Mouse (Mus musculus): ENCODE data around the gene Ndufv3. TPM values are rescaled to one million over a fixed set of nuclear protein-coding genes. Genes with fewer than 3 reads are reported as not detected.

Gene Ndufv3
- polyA plus RNA-seq, 1 experiment from 2014 or later = 513 TPM

DNA sequence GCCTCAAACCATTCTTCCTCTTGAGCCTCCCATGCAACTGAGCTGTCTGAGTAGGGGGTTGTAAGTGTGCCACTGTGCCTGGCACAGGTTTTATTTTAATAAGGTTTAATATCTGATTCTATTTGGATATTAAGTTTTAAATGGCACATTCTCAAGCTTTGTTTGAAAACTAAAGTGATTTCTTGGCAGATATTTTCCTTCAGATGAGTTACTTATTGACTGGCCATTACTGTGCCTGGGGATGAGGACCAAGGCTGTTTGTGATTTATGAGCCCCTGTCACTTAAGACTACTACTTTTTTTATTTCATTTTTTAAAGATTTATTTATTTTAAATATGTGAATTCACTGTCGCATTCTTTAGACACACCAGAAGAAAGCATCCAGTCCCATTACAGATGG lies 49.8 kb downstream of the Ndufv3 start:
- H3K4me1 ChIP-seq (ENCODE audit: control insufficient read depth, insufficient read depth, low read length) = peaks cover 32% of the 10 kb centered on the region
- H3K9ac ChIP-seq (replicated peaks; ENCODE audit: low read depth, low read length) = no peak overlapping the region
- H3K27ac ChIP-seq (ENCODE audit: low read depth, low read length) = no peak overlapping the region
- no peaks in the 10 kb centered on the region for H3K36me3 ChIP-seq (ENCODE audit: control insufficient read depth, insufficient read depth, low read length)
- WGBS = 100% methylated on average over 1 of the region's 1 CpGs
- no peak for ATAC-seq (ENCODE audit: low read depth)
- H3K4me2 ChIP-seq (ENCODE audit: low read depth, low read length) = no peak overlapping the region
- H3K27me3 ChIP-seq (ENCODE audit: control insufficient read depth, insufficient read depth, low read length) = no peaks in the 10 kb centered on the region
- no peak overlapping the region for H3K4me3 ChIP-seq (ENCODE audit: low read depth, low read length)
- H3K9me3 ChIP-seq (ENCODE audit: control insufficient read depth, low read length) = no peaks in the 10 kb centered on the region

DNA sequence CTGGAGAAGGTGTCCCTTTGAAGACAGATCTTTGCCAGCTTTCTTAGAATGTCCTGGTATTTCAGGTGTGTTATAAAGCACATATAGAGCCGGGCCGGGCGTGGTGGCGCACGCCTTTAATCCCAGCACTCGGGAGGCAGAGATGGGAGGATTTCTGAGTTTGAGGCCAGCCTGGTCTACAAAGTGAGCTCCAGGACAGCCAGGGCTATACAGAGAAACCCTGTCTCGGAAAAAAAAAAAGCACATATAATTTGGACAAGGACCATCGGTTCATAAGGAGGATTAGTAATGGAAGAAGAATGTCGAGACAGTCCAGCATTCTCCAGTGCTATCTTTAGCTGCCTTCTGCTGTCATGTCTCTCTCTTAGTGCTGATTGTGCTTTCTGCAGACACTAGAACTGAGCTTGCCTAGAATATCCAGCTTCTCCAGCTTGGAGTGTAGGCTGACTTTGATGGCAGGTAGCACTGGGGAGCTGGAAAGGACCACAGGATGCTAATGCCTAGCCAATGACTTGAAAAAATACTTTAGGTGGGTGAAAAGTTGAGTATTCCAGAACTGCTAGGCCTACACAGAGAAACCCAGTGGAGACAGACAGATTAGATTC lies 50.5 kb downstream of the Ndufv3 start:
- WGBS = 90% methylated on average over 9 of the region's 9 CpGs
- Histone ChIP-seq H3K4me2 (ENCODE audit: low read depth, low read length) (no peak overlapping the region), H3K4me3 (ENCODE audit: low read depth, low read length) (no peak overlapping the region), H3K27me3 (ENCODE audit: control insufficient read depth, insufficient read depth, low read length) (no peaks in the 10 kb centered on the region), H3K4me1 (ENCODE audit: control insufficient read depth, insufficient read depth, low read length) (peaks cover 32% of the 10 kb centered on the region), H3K36me3 (ENCODE audit: control insufficient read depth, insufficient read depth, low read length) (no peaks in the 10 kb centered on the region), H3K9ac (replicated peaks; ENCODE audit: low read depth, low read length) (no peak overlapping the region), H3K9me3 (ENCODE audit: control insufficient read depth, low read length) (no peaks in the 10 kb centered on the region), H3K27ac (ENCODE audit: low read depth, low read length) (no peak overlapping the region)
- ATAC-seq (ENCODE audit: low read depth) = no peak

GRCm38 (mm10) chr17:31571689-31572088 lies 51.8 kb downstream of the Ndufv3 start:
- 76% methylated on average over 5 of the region's 5 CpGs for WGBS
- no peak overlapping the region for H3K4me3 ChIP-seq (ENCODE audit: low read depth, low read length)
- H3K9me3 ChIP-seq (ENCODE audit: control insufficient read depth, low read length) = no peaks in the 10 kb centered on the region
- no peaks in the 10 kb centered on the region for H3K36me3 ChIP-seq (ENCODE audit: control insufficient read depth, insufficient read depth, low read length)
- H3K27ac ChIP-seq (ENCODE audit: low read depth, low read length) = no peak overlapping the region
- H3K4me1 ChIP-seq (ENCODE audit: control insufficient read depth, insufficient read depth, low read length) = peaks cover 23% of the 10 kb centered on the region
- ATAC-seq (ENCODE audit: low read depth) = no peak
- H3K4me2 ChIP-seq (ENCODE audit: low read depth, low read length) = no peak overlapping the region
- no peaks in the 10 kb centered on the region for H3K27me3 ChIP-seq (ENCODE audit: control insufficient read depth, insufficient read depth, low read length)
- H3K9ac ChIP-seq (replicated peaks; ENCODE audit: low read depth, low read length) = no peak overlapping the region

- no peaks in the 10 kb centered on the region for H3K36me3 ChIP-seq (ENCODE audit: control insufficient read depth, insufficient read depth, low read length)
- no peak overlapping the region for H3K9ac ChIP-seq (replicated peaks; ENCODE audit: low read depth, low read length)
- no peak overlapping the region for H3K4me3 ChIP-seq (ENCODE audit: low read depth, low read length)
- no peaks in the 10 kb centered on the region for H3K4me1 ChIP-seq (ENCODE audit: control insufficient read depth, insufficient read depth, low read length)
- 86% methylated on average over 7 of the region's 7 CpGs for WGBS
- no peak overlapping the region for H3K4me2 ChIP-seq (ENCODE audit: low read depth, low read length)
- no peaks in the 10 kb centered on the region for H3K27me3 ChIP-seq (ENCODE audit: control insufficient read depth, insufficient read depth, low read length)
- no peak overlapping the region for H3K27ac ChIP-seq (ENCODE audit: low read depth, low read length)
- H3K9me3 ChIP-seq (ENCODE audit: control insufficient read depth, low read length) = no peaks in the 10 kb centered on the region
- no peak for ATAC-seq (ENCODE audit: low read depth)
Observed at GRCm38 (mm10) chr17:31574662-31575061, 54.7 kb downstream of the Ndufv3 start.

DNA sequence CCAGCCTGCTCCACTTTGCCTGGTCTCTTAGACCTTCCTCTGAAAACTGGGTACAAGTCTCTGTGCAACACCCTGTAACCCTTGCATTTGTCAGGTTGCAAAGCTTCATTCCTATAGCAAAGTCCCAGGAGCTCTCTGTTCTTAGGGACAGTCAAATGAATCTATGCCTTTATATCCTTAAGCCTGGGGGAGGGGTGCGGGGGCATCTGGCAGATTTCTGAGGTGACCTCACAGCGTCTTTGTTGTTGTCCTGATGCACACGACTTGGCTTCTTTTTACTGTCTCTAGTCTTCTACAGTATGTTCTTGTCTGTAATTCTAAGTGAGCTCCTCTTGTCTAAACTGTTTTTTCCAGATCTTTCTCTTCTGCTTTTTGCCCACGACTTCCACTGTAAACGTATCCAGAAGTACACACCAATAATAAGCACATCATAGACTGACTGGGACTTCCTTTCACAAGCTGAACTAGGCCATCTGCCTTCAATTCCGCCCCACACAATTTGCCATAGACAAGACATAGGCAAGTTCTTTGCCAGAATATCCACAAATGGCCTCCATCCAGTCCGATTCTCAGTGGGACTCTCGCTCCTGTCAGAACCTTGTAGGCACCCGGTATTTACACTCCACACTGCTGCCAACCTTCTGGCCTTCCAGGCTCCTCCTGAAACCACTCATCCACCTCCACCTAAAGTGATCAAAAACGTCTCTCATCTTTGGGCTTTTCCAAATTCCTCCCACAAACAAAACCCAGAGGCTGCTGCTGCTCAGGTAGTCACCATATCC lies 56.7 kb downstream of the Ndufv3 start:
- Histone ChIP-seq H3K27me3 (ENCODE audit: control insufficient read depth, insufficient read depth, low read length) (no peaks in the 10 kb centered on the region), H3K4me3 (ENCODE audit: low read depth, low read length) (no peak overlapping the region), H3K27ac (ENCODE audit: low read depth, low read length) (no peak overlapping the region), H3K9me3 (ENCODE audit: control insufficient read depth, low read length) (no peaks in the 10 kb centered on the region), H3K4me1 (ENCODE audit: control insufficient read depth, insufficient read depth, low read length) (peaks cover 7% of the 10 kb centered on the region; the same call in 1 of the 2 replicates), H3K36me3 (ENCODE audit: control insufficient read depth, insufficient read depth, low read length) (no peaks in the 10 kb centered on the region), H3K9ac (replicated peaks; ENCODE audit: low read depth, low read length) (no peak overlapping the region), H3K4me2 (ENCODE audit: low read depth, low read length) (no peak overlapping the region)
- 88% methylated on average over 10 of the region's 10 CpGs for WGBS
- no peak for ATAC-seq (ENCODE audit: low read depth)

- H3K27me3 ChIP-seq (ENCODE audit: control insufficient read depth, insufficient read depth, low read length) = no peaks in the 10 kb centered on the region
- H3K9me3 ChIP-seq (ENCODE audit: control insufficient read depth, low read length) = no peaks in the 10 kb centered on the region
- no peak overlapping the region for H3K4me2 ChIP-seq (ENCODE audit: low read depth, low read length)
- no peak overlapping the region for H3K4me3 ChIP-seq (ENCODE audit: low read depth, low read length)
- H3K36me3 ChIP-seq (ENCODE audit: control insufficient read depth, insufficient read depth, low read length) = no peaks in the 10 kb centered on the region
- no peak overlapping the region for H3K27ac ChIP-seq (ENCODE audit: low read depth, low read length)
- ATAC-seq (ENCODE audit: low read depth) = peak; percentile 52; the same call in 1 of the 2 replicates
- no peak overlapping the region for H3K9ac ChIP-seq (replicated peaks; ENCODE audit: low read depth, low read length)
- WGBS = 34% methylated on average over 3 of the region's 3 CpGs
- H3K4me1 ChIP-seq (ENCODE audit: control insufficient read depth, insufficient read depth, low read length) = peaks cover 21% of the 10 kb centered on the region
Observed at GRCm38 (mm10) chr17:31580344-31580743, 60.4 kb downstream of the Ndufv3 start.

Small RNA genes lying within 50 kb of the gene (microRNA-seq; reads per million reads assigned to microRNA genes)
- gene Gm24970 = not detected

Other genes starting within 250 kb of the Ndufv3 start
- gene Rsph1, start 242.7 kb upstream of the Ndufv3 start, polyA plus RNA-seq (2014; fragmentation: Nextera tagmentation; extraction: Ambion mirVana) = 2.0 and 3.3 TPM in 2 replicates
- 10.1 and 10.5 TPM in 2 replicates for gene Slc37a1, start 233.3 kb upstream of the Ndufv3 start, polyA plus RNA-seq (2014; fragmentation: Nextera tagmentation; extraction: Ambion mirVana)
- 26.8 and 29.5 TPM in 2 replicates for gene Pde9a, start 133.9 kb upstream of the Ndufv3 start, polyA plus RNA-seq (2014; fragmentation: Nextera tagmentation; extraction: Ambion mirVana)
- gene Wdr4, start 135 bp upstream of the Ndufv3 start, polyA plus RNA-seq (2014; fragmentation: Nextera tagmentation; extraction: Ambion mirVana) = 29.9 and 33.1 TPM in 2 replicates
- gene Pknox1, start 44.6 kb downstream of the Ndufv3 start, polyA plus RNA-seq (2014; fragmentation: Nextera tagmentation; extraction: Ambion mirVana) = 60.2 and 64.9 TPM in 2 replicates
- 10.1 and 10.7 TPM in 2 replicates for gene Cbs, start 117.1 kb downstream of the Ndufv3 start, polyA plus RNA-seq (2014; fragmentation: Nextera tagmentation; extraction: Ambion mirVana)
- 101 and 116 TPM in 2 replicates for gene U2af1, start 138.8 kb downstream of the Ndufv3 start, polyA plus RNA-seq (2014; fragmentation: Nextera tagmentation; extraction: Ambion mirVana)
- 0.20 TPM in 1 of 2 replicates, not detected in the other for gene Cryaa, start 157.7 kb downstream of the Ndufv3 start, polyA plus RNA-seq (2014; fragmentation: Nextera tagmentation; extraction: Ambion mirVana)

Data from neural tube, embryonic 14.5 days (tissue).